Mouse (Mus musculus) spleen, postnatal 36 days (tissue): Measurements from ENCODE around the gene Elk4.

ENCODE experiments used
- DNase-seq, 2 experiments: peaks; one replicate each; pipeline ENCODE4 v3.0.0; 2022; ENCODE audit warnings: low spot score in 2 of 2, mixed read lengths in 1 of 2

Elk4 gene

GRCm38 (mm10) chr1:132012861-132013260 is 5.5 kb downstream of the Elk4 start:
- DNase-seq, result no peak

- DNase-seq, result no peak
Measured at GRCm38 (mm10) chr1:132014800-132015199, 7.4 kb downstream of the Elk4 start.

- DNase-seq, result no peak
Measured at GRCm38 (mm10) chr1:132016691-132017090, 9.3 kb downstream of the Elk4 start.

GRCm38 (mm10) chr1:132019876-132020275 is 12.5 kb downstream of the Elk4 start:
- no peak for DNase-seq

GRCm38 (mm10) chr1:132022107-132022506 is 14.7 kb downstream of the Elk4 start:
- DNase-seq, result no peak

- peak; percentile 33 to 64 for DNase-seq
Measured at GRCm38 (mm10) chr1:132026925-132027646, 19.7 kb downstream of the Elk4 start.

GRCm38 (mm10) chr1:132027978-132028377 is 20.6 kb downstream of the Elk4 start:
- no peak for DNase-seq

- no peak for DNase-seq
Measured at GRCm38 (mm10) chr1:132028413-132028812, 21.0 kb downstream of the Elk4 start.

GRCm38 (mm10) chr1:132030574-132030973 is 23.2 kb downstream of the Elk4 start:
- no peak for DNase-seq

- no peak for DNase-seq
Measured at GRCm38 (mm10) chr1:132032172-132032571, 24.8 kb downstream of the Elk4 start.

GRCm38 (mm10) chr1:132037746-132038145 is 30.3 kb downstream of the Elk4 start:
- no peak for DNase-seq

GRCm38 (mm10) chr1:132038753-132039152 is 31.3 kb downstream of the Elk4 start:
- no peak for DNase-seq

GRCm38 (mm10) chr1:132040201-132040621 is 32.8 kb downstream of the Elk4 start:
- no peak for DNase-seq

GRCm38 (mm10) chr1:132043759-132044158 is 36.4 kb downstream of the Elk4 start:
- no peak for DNase-seq

- peak; percentile 52 to 55 for DNase-seq
Measured at GRCm38 (mm10) chr1:132046143-132046735, 38.8 kb downstream of the Elk4 start.

GRCm38 (mm10) chr1:132051746-132052145 is 44.3 kb downstream of the Elk4 start:
- no peak for DNase-seq

- peak in 1 of 2 experiments; percentile 10 for DNase-seq
Measured at GRCm38 (mm10) chr1:132054387-132054786, 47.0 kb downstream of the Elk4 start.

GRCm38 (mm10) chr1:132055054-132055664 is 47.8 kb downstream of the Elk4 start:
- no peak for DNase-seq

- no peak for DNase-seq
Measured at GRCm38 (mm10) chr1:132058558-132058957, 51.2 kb downstream of the Elk4 start.

GRCm38 (mm10) chr1:132060036-132060769 is 52.8 kb downstream of the Elk4 start:
- peak; percentile 14 to 19 for DNase-seq

- no peak for DNase-seq
Measured at GRCm38 (mm10) chr1:132061750-132062541, 54.5 kb downstream of the Elk4 start.
